Mouse (Mus musculus) stomach, adult 2 months (tissue): ENCODE measurements around the gene Glis2. TPM values are rescaled to one million over a fixed set of nuclear protein-coding genes. Genes with fewer than 3 reads are reported as not detected.

Experiments used
- polyA plus RNA-seq: library from polyadenylated mRNA; depleted of rRNA; stranded (reverse); fragments of >200 nt; gene quantifications from 2 replicates; pipeline ENCODE4 v1.2.3, GENCODE M21; 2012; rRNA removed

Gene Glis2
- 9.9 and 10.0 TPM in 2 replicates for polyA plus RNA-seq

GRCm38 (mm10) chr16:4593971-4594813 lies at the start of gene Glis2:
TSS of gene Glis2 (plus strand) at chr16:4594713.

GRCm38 (mm10) chr16:4559715-4560144 lies 34.8 kb upstream of the Glis2 start, which contains the start of gene Tfap4:
TSS of gene Tfap4 (minus strand) at chr16:4559854.

GRCm38 (mm10) chr16:4624481-4625110 lies 30.1 kb downstream of the Glis2 start, which contains the start of gene Pam16:
TSS of gene Pam16 (minus strand) at chr16:4624988.

GRCm38 (mm10) chr16:4639831-4640237 lies 45.3 kb downstream of the Glis2 start, which contains the start of the genes Vasn and Dnaja3:
TSS of gene Vasn (plus strand) at chr16:4639941.
TSS of gene Dnaja3 (plus strand) at chr16:4639989.

Other genes starting within 250 kb of the Glis2 start
- 2.4 and 3.6 TPM in 2 replicates for gene Adcy9, start 174.2 kb upstream of the Glis2 start, polyA plus RNA-seq
- 0.80 and 1.2 TPM in 2 replicates for gene Srl, start 52.9 kb upstream of the Glis2 start, polyA plus RNA-seq
- gene Tfap4, start 34.9 kb upstream of the Glis2 start, polyA plus RNA-seq: 2.3 and 3.2 TPM in 2 replicates
- 9.5 and 13.0 TPM in 2 replicates for gene Pam16, start 30.3 kb downstream of the Glis2 start, polyA plus RNA-seq
- 17.9 and 28.0 TPM in 2 replicates for gene Vasn, start 45.2 kb downstream of the Glis2 start, polyA plus RNA-seq
- 8.5 and 9.2 TPM in 2 replicates for gene Dnaja3, start 45.3 kb downstream of the Glis2 start, polyA plus RNA-seq
- 21.3 and 22.7 TPM in 2 replicates for gene Coro7, start 85.1 kb downstream of the Glis2 start, polyA plus RNA-seq
- gene Nmral1, start 124.6 kb downstream of the Glis2 start, polyA plus RNA-seq: 1.1 and 1.6 TPM in 2 replicates
- 14.6 and 16.8 TPM in 2 replicates for gene Hmox2, start 131.6 kb downstream of the Glis2 start, polyA plus RNA-seq
- 39.6 and 41.2 TPM in 2 replicates for gene Cdip1, start 195.6 kb downstream of the Glis2 start, polyA plus RNA-seq
- not detected in 2 replicates for gene 4930562C15Rik, start 240.7 kb downstream of the Glis2 start, polyA plus RNA-seq